Mouse (Mus musculus) adrenal gland, adult 2 months (tissue): ENCODE data around the gene Arhgap42. TPM values are rescaled to one million over a fixed set of nuclear protein-coding genes. Genes with fewer than 3 reads are reported as not detected.
A peak's percentile ranks its signal among the peaks of the same experiment; 100 is the strongest.

Experiments used
- DNase-seq: peaks from one replicate; pipeline ENCODE4 v3.0.0; 2021
- long read RNA-seq: library from polyadenylated mRNA; stranded (forward); transcript quantifications from one replicate; pipeline ENCODE4 v2.0.0, GENCODE M21; 2021
- polyA plus RNA-seq: library from polyadenylated mRNA; depleted of rRNA; stranded (reverse); fragments of >200 nt; gene quantifications from 2 replicates; pipeline ENCODE4 v1.2.3, GENCODE M21; 2012; rRNA removed
- total RNA-seq, 2 experiments: library from RNA; stranded (reverse); gene quantifications; 2 replicates each; pipeline ENCODE4 v1.2.3; 2021

Gene Arhgap42
- total RNA-seq (10 to 100 TPM; 26.0 to 31.1 TPM), polyA plus RNA-seq (25.2 and 31.8 TPM in 2 replicates)
- long read RNA-seq, partial matches to known transcripts: 2 of 3 reads
- long read RNA-seq, other reads (novel, unspliced or antisense): 1 of 3 reads

- DNase-seq: peak; percentile 94
Measured at GRCm38 (mm10) chr9:9238438-9239391, at the start of gene Arhgap42. Gene Arhgap42, minus strand, starts transcription at chr9:9239101.

GRCm38 (mm10) chr9:9288140-9288539 lies 49.2 kb upstream of the Arhgap42 start:
- no peak for DNase-seq

- no peak for DNase-seq
Measured at GRCm38 (mm10) chr9:9269305-9269704, 30.4 kb upstream of the Arhgap42 start.

- DNase-seq: no peak
Measured at GRCm38 (mm10) chr9:9267606-9268601, 29.0 kb upstream of the Arhgap42 start.

GRCm38 (mm10) chr9:9263543-9263942 lies 24.6 kb upstream of the Arhgap42 start:
- no peak for DNase-seq

GRCm38 (mm10) chr9:9262479-9262878 lies 23.6 kb upstream of the Arhgap42 start:
- DNase-seq: no peak

- DNase-seq: no peak
Measured at GRCm38 (mm10) chr9:9254764-9255163, 15.9 kb upstream of the Arhgap42 start.

GRCm38 (mm10) chr9:9248529-9248928 lies 9.6 kb upstream of the Arhgap42 start:
- no peak for DNase-seq

GRCm38 (mm10) chr9:9245994-9246393 lies 7.1 kb upstream of the Arhgap42 start:
- DNase-seq: no peak

- no peak for DNase-seq
Measured at GRCm38 (mm10) chr9:9243834-9244233, 4.9 kb upstream of the Arhgap42 start.

- DNase-seq: peak; percentile 59
Measured at GRCm38 (mm10) chr9:9241202-9241795, 2.4 kb upstream of the Arhgap42 start.

GRCm38 (mm10) chr9:9237511-9237910 lies 1.4 kb downstream of the Arhgap42 start:
- DNase-seq: no peak

- no peak for DNase-seq
Measured at GRCm38 (mm10) chr9:9229662-9230061, 9.2 kb downstream of the Arhgap42 start.

GRCm38 (mm10) chr9:9224837-9225236 lies 14.1 kb downstream of the Arhgap42 start:
- no peak for DNase-seq

GRCm38 (mm10) chr9:9223384-9223783 lies 15.5 kb downstream of the Arhgap42 start:
- no peak for DNase-seq

- no peak for DNase-seq
Measured at GRCm38 (mm10) chr9:9221950-9222486, 16.9 kb downstream of the Arhgap42 start.

GRCm38 (mm10) chr9:9221185-9221584 lies 17.7 kb downstream of the Arhgap42 start:
- no peak for DNase-seq

- DNase-seq: no peak
Measured at GRCm38 (mm10) chr9:9218301-9218700, 20.6 kb downstream of the Arhgap42 start.

- DNase-seq: no peak
Measured at GRCm38 (mm10) chr9:9214849-9215248, 24.1 kb downstream of the Arhgap42 start.

- DNase-seq: no peak
Measured at GRCm38 (mm10) chr9:9214296-9214695, 24.6 kb downstream of the Arhgap42 start.

- DNase-seq: no peak
Measured at GRCm38 (mm10) chr9:9211411-9212087, 27.4 kb downstream of the Arhgap42 start.
